7 mouse cellular contexts compared by ENCODE assay signal in the genomic region with DNA sequence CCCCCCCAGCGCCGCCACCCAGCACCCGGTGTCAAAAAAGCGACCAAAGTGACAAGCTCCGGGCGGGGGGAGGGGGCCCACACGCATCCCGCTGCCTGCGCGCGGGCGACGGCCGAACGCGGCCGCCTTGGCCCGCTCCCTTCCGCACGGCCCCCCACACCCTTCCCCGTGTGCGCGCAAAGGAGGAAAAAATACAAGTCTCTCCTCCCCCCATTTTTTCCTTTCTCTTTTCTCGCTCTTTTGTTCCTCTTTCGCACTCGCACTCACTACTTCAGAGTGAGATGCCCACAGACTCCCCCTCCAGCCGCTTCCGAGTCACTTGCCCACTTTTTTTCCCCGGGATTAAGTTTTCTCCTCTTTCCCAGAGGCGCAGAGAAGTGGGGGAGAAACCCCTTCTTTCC. TPM values are rescaled to one million over a fixed set of nuclear protein-coding genes. Genes with fewer than 3 reads are reported as not detected.
DNase-seq lines count a peak whose midpoint lies in the region; ATAC-seq and TF ChIP-seq lines count a peak whose summit lies in the region.

No protein-coding gene starts in this region.

- peak overlapping the region; percentile 93 for H3K9ac ChIP-seq in lung, embryonic 14.5 days
- peak overlapping the region; percentile 92 for H3K9ac ChIP-seq in forebrain, embryonic 14.5 days (ENCODE audit: low read length)
- H3K9ac ChIP-seq in liver, embryonic 12.5 days: peak overlapping the region; percentile 73
- peak overlapping the region; percentile 80 for H3K9ac ChIP-seq in stomach, embryonic 15.5 days

- 0% methylated on average over 16 of the region's 30 CpGs for WGBS in lung, embryonic 14.5 days
- WGBS in forebrain, embryonic 14.5 days: under 1% methylated on average over 19 of the region's 30 CpGs
- WGBS in liver, embryonic 12.5 days (ENCODE audit: insufficient replicate concordance): 0% methylated on average over 23 of the region's 30 CpGs
- WGBS in stomach, embryonic 15.5 days: under 1% methylated on average over 15 of the region's 30 CpGs

- no peaks in the 10 kb centered on the region for H3K27me3 ChIP-seq in lung, embryonic 14.5 days (ENCODE audit: insufficient read depth, low read length)
- H3K27me3 ChIP-seq in forebrain, embryonic 14.5 days (replicated peaks; ENCODE audit: control insufficient read depth, insufficient read depth, low read length): no peaks in the 10 kb centered on the region
- H3K27me3 ChIP-seq in liver, embryonic 12.5 days (replicated peaks): peaks cover 39% of the 10 kb centered on the region
- no peaks in the 10 kb centered on the region for H3K27me3 ChIP-seq in stomach, embryonic 15.5 days (replicated peaks)

- H3K27ac ChIP-seq in lung, embryonic 14.5 days (ENCODE audit: low read depth): peak overlapping the region; percentile 97
- peak overlapping the region; percentile 94 for H3K27ac ChIP-seq in forebrain, embryonic 14.5 days (ENCODE audit: low read depth, low read length)
- H3K27ac ChIP-seq in liver, embryonic 12.5 days: peak overlapping the region; percentile 72
- H3K27ac ChIP-seq in stomach, embryonic 15.5 days: peak overlapping the region; percentile 95

- peak overlapping the region; percentile 75 for H3K4me3 ChIP-seq in lung, embryonic 14.5 days (ENCODE audit: low read depth, low read length)
- peak overlapping the region; percentile 80 for H3K4me3 ChIP-seq in forebrain, embryonic 14.5 days (ENCODE audit: low read depth, low read length)
- H3K4me3 ChIP-seq in liver, embryonic 12.5 days: peak overlapping the region; percentile 70
- H3K4me3 ChIP-seq in stomach, embryonic 15.5 days (replicated peaks): peak overlapping the region; percentile 92

- DNase-seq in lung, embryonic 14.5 days: no peak
- no peak for DNase-seq in lung, postnatal 14 days
- peak; percentile 30 for DNase-seq in T-cell, adult 2 months (ENCODE audit: low spot score)
- no peak for DNase-seq in forebrain, embryonic 14.5 days (ENCODE audit: low spot score)
- no peak for DNase-seq in thymus, postnatal 10 days (ENCODE audit: low spot score in 2 of 2)

- H3K4me1 ChIP-seq in lung, embryonic 14.5 days (ENCODE audit: insufficient read depth): no peaks in the 10 kb centered on the region
- H3K4me1 ChIP-seq in forebrain, embryonic 14.5 days (ENCODE audit: control insufficient read depth, insufficient read depth, low read length): peaks cover 3% of the 10 kb centered on the region; the same call in 1 of the 2 replicates
- H3K4me1 ChIP-seq in liver, embryonic 12.5 days: peaks cover 20% of the 10 kb centered on the region
- peaks cover 8% of the 10 kb centered on the region; the same call in 1 of the 2 replicates for H3K4me1 ChIP-seq in stomach, embryonic 15.5 days

- peak; percentile 35 for ATAC-seq in lung, embryonic 14.5 days (ENCODE audit: insufficient read depth)
- ATAC-seq in forebrain, embryonic 14.5 days: peak; percentile 55
- ATAC-seq in liver, embryonic 12.5 days: peak; percentile 41
- ATAC-seq in stomach, embryonic 15.5 days (ENCODE audit: insufficient read depth, low FRiP score, low read depth): no peak

- TF ChIP-seq CTCF in lung, embryonic 14.5 days (IDR thresholded peaks at IDR 0.05; ENCODE audit: low read depth): no peak

- H3K4me2 ChIP-seq in lung, embryonic 14.5 days: peak overlapping the region; percentile 85
- H3K4me2 ChIP-seq in forebrain, embryonic 14.5 days (ENCODE audit: low read length): peak overlapping the region; percentile 95
- H3K4me2 ChIP-seq in liver, embryonic 12.5 days: peak overlapping the region; percentile 91
- H3K4me2 ChIP-seq in stomach, embryonic 15.5 days: peak overlapping the region; percentile 77

- H3K9me3 ChIP-seq in lung, embryonic 14.5 days (ENCODE audit: low read depth, low read length): no peaks in the 10 kb centered on the region
- no peaks in the 10 kb centered on the region for H3K9me3 ChIP-seq in forebrain, embryonic 14.5 days (replicated peaks; ENCODE audit: control insufficient read depth, low read length)
- H3K9me3 ChIP-seq in liver, embryonic 12.5 days (replicated peaks): no peaks in the 10 kb centered on the region
- H3K9me3 ChIP-seq in stomach, embryonic 15.5 days: no peaks in the 10 kb centered on the region

- H3K36me3 ChIP-seq in lung, embryonic 14.5 days (ENCODE audit: insufficient read depth): no peaks in the 10 kb centered on the region
- H3K36me3 ChIP-seq in forebrain, embryonic 14.5 days (ENCODE audit: control insufficient read depth, insufficient read depth, low read length): no peaks in the 10 kb centered on the region
- H3K36me3 ChIP-seq in liver, embryonic 12.5 days: no peaks in the 10 kb centered on the region
- no peaks in the 10 kb centered on the region for H3K36me3 ChIP-seq in stomach, embryonic 15.5 days

RNA-seq across cellular contexts. Expression of gene L3mbtl3, which starts 0.4 kb away (rescaled TPM):
- polyA plus RNA-seq in lung, embryonic 14.5 days (2014; fragmentation: Nextera tagmentation; extraction: Ambion mirVana): 18.2 and 19.7 TPM in 2 replicates
- polyA plus RNA-seq in forebrain, embryonic 14.5 days (2014; fragmentation: Nextera tagmentation; extraction: Ambion mirVana): 18.0 and 24.5 TPM in 2 replicates
- 3.9 and 4.1 TPM in 2 replicates for polyA plus RNA-seq in liver, embryonic 12.5 days (2016; fragmentation: Nextera tagmentation; extraction: Ambion mirVana)
- 11.6 and 12.2 TPM in 2 replicates for polyA plus RNA-seq in stomach, embryonic 15.5 days (2015; fragmentation: Nextera tagmentation; extraction: Ambion mirVana)
